Mouse (Mus musculus): ENCODE results near the gene Ruvbl2.

The Ruvbl2 gene

DNA sequence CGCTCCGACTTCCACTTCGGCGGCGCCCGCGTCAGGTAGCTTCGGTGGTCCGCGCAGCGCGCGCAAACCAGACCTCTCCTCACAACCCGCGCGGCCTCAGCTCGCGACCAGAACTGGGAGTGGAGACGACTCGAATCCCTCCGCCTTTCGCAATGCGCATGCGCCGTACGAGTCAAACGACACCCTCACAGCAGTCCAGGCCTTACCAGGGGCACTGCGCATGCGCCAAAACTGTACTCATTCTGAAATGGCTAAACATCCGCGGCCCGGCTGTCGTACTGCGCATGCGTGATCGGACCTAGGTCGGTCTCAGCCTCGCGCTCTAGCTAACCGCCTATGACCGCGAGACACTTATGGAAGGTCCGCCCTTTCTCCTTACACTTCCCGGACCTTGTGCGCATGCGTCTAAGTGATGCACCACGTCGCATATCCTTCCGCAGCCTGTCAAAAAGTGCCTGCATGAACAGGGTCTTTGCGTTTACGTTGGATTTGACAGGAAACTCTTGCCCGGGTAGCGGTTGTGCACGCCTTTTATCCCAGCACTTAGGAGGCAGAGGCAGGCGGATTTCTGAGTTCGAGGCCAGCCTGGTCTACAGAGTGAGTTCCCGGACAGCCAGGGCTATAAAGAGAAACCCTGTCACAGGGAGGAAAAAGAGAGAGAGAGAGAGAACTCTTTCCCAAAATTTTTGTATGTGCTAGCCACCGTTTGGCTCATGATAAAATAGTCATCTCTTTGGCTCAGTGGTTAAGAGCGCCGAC is 42.1 kb downstream of the Ruvbl2 start, which contains the start of gene Snrnp70:
TSS of gene Snrnp70 (minus strand) at position 165 of the 759 bp plus-strand sequence.
- peak; percentile 100 for DNase-seq

DNA sequence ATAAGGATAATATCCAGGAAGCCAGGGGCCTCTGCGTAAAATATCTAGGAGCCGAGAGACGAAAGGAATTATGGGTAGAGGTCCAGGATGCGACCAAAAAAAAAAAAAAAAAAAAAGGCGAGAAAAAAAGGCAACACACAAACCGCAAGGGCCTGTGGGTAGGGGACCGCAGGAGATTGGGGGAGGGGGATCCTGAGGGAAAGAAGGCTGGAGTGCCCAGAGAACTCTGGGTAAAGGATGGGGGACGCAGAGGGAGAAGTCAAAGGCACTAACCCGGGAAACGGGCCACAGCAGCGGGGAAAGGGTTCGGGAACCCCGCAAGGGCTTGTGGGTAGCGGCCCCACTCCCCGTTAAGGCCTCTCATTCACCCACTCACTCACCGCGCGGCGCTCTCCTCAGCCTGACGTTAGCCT is 42.8 kb downstream of the Ruvbl2 start:
- peak; percentile 91 for DNase-seq

GRCm38 (mm10) chr7:45386077-45386476 is 51.8 kb downstream of the Ruvbl2 start:
- DNase-seq = peak; percentile 22

DNA sequence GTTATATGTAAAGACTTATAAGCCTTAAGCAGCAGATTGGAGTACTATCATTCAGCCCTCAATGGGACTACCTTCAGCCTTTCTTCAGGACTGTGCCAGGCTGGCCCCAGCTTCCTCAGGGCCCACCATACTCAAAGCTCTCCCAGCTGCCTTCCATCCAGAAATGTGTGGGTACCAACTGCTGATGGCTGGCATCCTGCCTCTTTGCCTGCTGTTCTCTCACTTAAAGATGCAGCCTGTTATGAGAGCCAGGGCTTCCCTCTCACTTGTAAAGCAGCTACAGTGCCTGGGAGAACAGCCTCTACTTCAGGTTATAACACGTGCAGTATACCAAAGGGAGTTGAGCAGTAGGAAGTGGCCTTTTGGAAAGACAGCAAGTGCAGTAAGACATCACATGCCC is 61.8 kb downstream of the Ruvbl2 start:
- DNase-seq = no peak

DNA sequence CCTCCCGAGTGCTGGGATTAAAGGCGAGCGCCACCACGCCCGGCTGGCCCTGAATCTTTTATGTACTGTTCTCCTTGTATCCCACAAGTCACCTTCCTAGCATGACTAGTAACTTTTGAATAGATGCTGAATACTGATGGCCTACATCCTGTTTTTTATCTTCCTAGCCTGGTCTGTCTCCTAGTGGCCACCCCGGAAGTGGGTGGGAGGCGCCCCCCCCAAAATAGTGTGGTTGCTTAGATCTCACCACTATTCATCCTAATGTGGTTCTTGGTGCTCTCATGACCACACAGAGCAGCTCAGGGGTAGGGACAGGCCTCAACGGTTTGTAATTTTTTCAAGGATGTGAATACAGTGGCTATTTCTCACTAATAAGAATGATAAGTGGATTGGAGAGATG is 63.3 kb downstream of the Ruvbl2 start:
- DNase-seq = no peak

GRCm38 (mm10) chr7:45372371-45372770 is 65.5 kb downstream of the Ruvbl2 start:
- DNase-seq = no peak
